ENCODE assay signal across 16 mouse cellular contexts in genomic region chr4:141749557-141749956, GRCm38 (mm10). TPM values are rescaled to one million over a fixed set of nuclear protein-coding genes. Genes with fewer than 3 reads are reported as not detected.
DNase-seq lines count a peak whose midpoint lies in the region; ATAC-seq and TF ChIP-seq lines count a peak whose summit lies in the region.
"Had no signal": no experiment of that assay in that cellular context is flagged by ENCODE, and none has a peak within 500 bp of the region (broad histone marks: within the 10 kb centered on the region; RNA-seq: fewer than 3 reads in every experiment).

No protein-coding gene starts in this region.

- TF ChIP-seq CTCF in liver, embryonic 14.5 days (IDR thresholded peaks at IDR 0.05; ENCODE audit: low read depth): no peak

- peak overlapping the region; percentile 63 for H3K27ac ChIP-seq in heart, embryonic 12.5 days (ENCODE audit: poor library complexity, severe bottlenecking)
- H3K27ac ChIP-seq in liver, embryonic 14.5 days: no peak overlapping the region
- H3K27ac ChIP-seq: embryonic facial prominence, embryonic 12.5 days; forebrain, embryonic 13.5 days; intestine, embryonic 15.5 days; midbrain, embryonic 10.5 days had no signal

- peak; percentile 25 for DNase-seq in ZHBTc4 (ENCODE audit: low read depth, low spot score)
- peak; percentile 76 for DNase-seq in adrenal gland, postnatal 14 days
- no peak for DNase-seq in liver, embryonic 14.5 days (ENCODE audit: low read depth in 3 of 3, low spot score in 3 of 3)
- no peak for DNase-seq in urinary bladder, adult 18-20 months (ENCODE audit: low spot score in 2 of 2)
- DNase-seq in c-Kit-positive CD71-positive TER-119-positive erythroid progenitor cells, embryonic 14.5 days (ENCODE audit: low spot score): no peak
- DNase-seq: cerebellum, adult 9-11 months; kidney, postnatal 36 days; lung, adult 2 months; thymus, postnatal 25 days had no signal

- WGBS in heart, embryonic 12.5 days: 17% methylated on average over 11 of the region's 11 CpGs
- WGBS in liver, embryonic 14.5 days (ENCODE audit: insufficient replicate concordance): 52% methylated on average over 11 of the region's 11 CpGs

- no peak for ATAC-seq in heart, embryonic 12.5 days (ENCODE audit: insufficient number of reproducible peaks, low FRiP score)
- ATAC-seq in liver, embryonic 14.5 days (ENCODE audit: insufficient read depth): no peak
- ATAC-seq in activated CD4-positive, CD25-positive, alpha-beta regulatory T cell, adult 4 months: no peak
- ATAC-seq: forebrain, embryonic 13.5 days; intestine, embryonic 15.5 days; Patski had no signal

- peak overlapping the region; percentile 4; the same call in 1 of the 2 replicates for H3K4me2 ChIP-seq in heart, embryonic 12.5 days
- peak overlapping the region; percentile 15; the same call in 1 of the 2 replicates for H3K4me2 ChIP-seq in liver, embryonic 14.5 days (ENCODE audit: low read depth)
- H3K4me2 ChIP-seq: embryonic facial prominence, embryonic 12.5 days; forebrain, embryonic 13.5 days; intestine, embryonic 15.5 days had no signal

- H3K27me3 ChIP-seq in heart, embryonic 12.5 days (replicated peaks): no peaks in the 10 kb centered on the region
- no peaks in the 10 kb centered on the region for H3K27me3 ChIP-seq in liver, embryonic 14.5 days (ENCODE audit: control insufficient read depth, insufficient read depth, low read length)
- H3K27me3 ChIP-seq: forebrain, embryonic 13.5 days; intestine, embryonic 15.5 days; Patski had no signal

- no peaks in the 10 kb centered on the region for H3K36me3 ChIP-seq in heart, embryonic 12.5 days
- no peaks in the 10 kb centered on the region for H3K36me3 ChIP-seq in liver, embryonic 14.5 days (replicated peaks; ENCODE audit: control insufficient read depth, insufficient read depth, low read depth)
- H3K36me3 ChIP-seq: embryonic facial prominence, embryonic 12.5 days; intestine, embryonic 15.5 days; midbrain, embryonic 10.5 days had no signal

- no peaks in the 10 kb centered on the region for H3K9me3 ChIP-seq in heart, embryonic 12.5 days (replicated peaks)
- H3K9me3 ChIP-seq in liver, embryonic 14.5 days (ENCODE audit: control insufficient read depth, low read length): no peaks in the 10 kb centered on the region
- H3K9me3 ChIP-seq: embryonic facial prominence, embryonic 12.5 days; forebrain, embryonic 13.5 days; intestine, embryonic 15.5 days; midbrain, embryonic 10.5 days had no signal

- peaks cover 25% of the 10 kb centered on the region for H3K4me1 ChIP-seq in heart, embryonic 12.5 days (replicated peaks)
- peaks cover 23 to 34% of the 10 kb centered on the region in 2 experiments for H3K4me1 ChIP-seq in liver, embryonic 14.5 days (replicated peaks; ENCODE audit: control insufficient read depth in 2 of 2, insufficient read depth in 2 of 2, low read length in 1 of 2)
- H3K4me1 ChIP-seq: forebrain, embryonic 13.5 days had no signal

- peak overlapping the region; percentile 33; the same call in 1 of the 2 replicates for H3K9ac ChIP-seq in heart, embryonic 12.5 days
- H3K9ac ChIP-seq in liver, embryonic 14.5 days (replicated peaks): no peak overlapping the region
- H3K9ac ChIP-seq: embryonic facial prominence, embryonic 12.5 days; forebrain, embryonic 13.5 days; intestine, embryonic 15.5 days had no signal

- no peak overlapping the region for H3K4me3 ChIP-seq in heart, embryonic 12.5 days
- no peak overlapping the region for H3K4me3 ChIP-seq in liver, embryonic 14.5 days (ENCODE audit: insufficient read depth in 1 of 2, low read depth in 2 of 2, low read length in 2 of 2)
- H3K4me3 ChIP-seq: embryonic facial prominence, embryonic 12.5 days; forebrain, embryonic 13.5 days; intestine, embryonic 15.5 days; midbrain, embryonic 10.5 days had no signal

- TF ChIP-seq EP300 in liver, embryonic 14.5 days (IDR thresholded peaks at IDR 0.05; ENCODE audit: low read depth): no peak

RNA-seq across cellular contexts. Expression of gene Agmat, which starts 3.1 kb away (rescaled TPM):
- total RNA-seq in adrenal gland, postnatal 14 days (2021): 13.4 and 32.2 TPM in 2 replicates
- 0.92 and 1.3 TPM in 2 replicates for polyA plus RNA-seq in heart, embryonic 12.5 days (2016; fragmentation: Nextera tagmentation; extraction: Ambion mirVana)
- polyA plus RNA-seq in liver, embryonic 14.5 days (2012; rRNA removed): 11.2 and 14.4 TPM in 2 replicates
- polyA plus RNA-seq in liver, embryonic 14.5 days (2014; fragmentation: Nextera tagmentation; extraction: Ambion mirVana): 18.1 and 18.7 TPM in 2 replicates
- polyA plus RNA-seq in activated CD4-positive, CD25-positive, alpha-beta regulatory T cell, adult 4 months (2017; shearing (Covaris generic)): not detected
- polyA plus RNA-seq: embryonic facial prominence, embryonic 12.5 days; forebrain, embryonic 13.5 days; midbrain, embryonic 10.5 days; Patski had no signal

RNA-seq across cellular contexts. Expression of gene Ddi2, which starts 26.3 kb away (rescaled TPM):
- total RNA-seq in adrenal gland, postnatal 14 days (2021): 56.0 and 65.2 TPM in 2 replicates
- polyA plus RNA-seq in heart, embryonic 12.5 days (2016; fragmentation: Nextera tagmentation; extraction: Ambion mirVana): 24.8 and 24.9 TPM in 2 replicates
- 6.7 and 9.5 TPM in 2 replicates for polyA plus RNA-seq in liver, embryonic 14.5 days (2012; rRNA removed)
- polyA plus RNA-seq in liver, embryonic 14.5 days (2014; fragmentation: Nextera tagmentation; extraction: Ambion mirVana): 9.2 and 11.4 TPM in 2 replicates
- 10 to 100 TPM; 14.1 to 15.6 TPM for polyA plus RNA-seq in activated CD4-positive, CD25-positive, alpha-beta regulatory T cell, adult 4 months (2017; shearing (Covaris generic))

RNA-seq across cellular contexts. Expression of gene Dnajc16, which starts 41.2 kb away (rescaled TPM):
- 16.6 and 20.7 TPM in 2 replicates for total RNA-seq in adrenal gland, postnatal 14 days (2021)
- 5.0 and 6.1 TPM in 2 replicates for polyA plus RNA-seq in heart, embryonic 12.5 days (2016; fragmentation: Nextera tagmentation; extraction: Ambion mirVana)
- 2.4 and 2.8 TPM in 2 replicates for polyA plus RNA-seq in liver, embryonic 14.5 days (2012; rRNA removed)
- 1.4 and 1.7 TPM in 2 replicates for polyA plus RNA-seq in liver, embryonic 14.5 days (2014; fragmentation: Nextera tagmentation; extraction: Ambion mirVana)
- polyA plus RNA-seq in activated CD4-positive, CD25-positive, alpha-beta regulatory T cell, adult 4 months (2017; shearing (Covaris generic)): 1 to 10 TPM; 5.1 to 5.4 TPM

RNA-seq across cellular contexts. Expression of gene Casp9, which starts 43.9 kb away (rescaled TPM):
- 15.3 and 17.1 TPM in 2 replicates for total RNA-seq in adrenal gland, postnatal 14 days (2021)
- polyA plus RNA-seq in heart, embryonic 12.5 days (2016; fragmentation: Nextera tagmentation; extraction: Ambion mirVana): 21.1 and 21.6 TPM in 2 replicates
- 7.5 and 7.6 TPM in 2 replicates for polyA plus RNA-seq in liver, embryonic 14.5 days (2012; rRNA removed)
- polyA plus RNA-seq in liver, embryonic 14.5 days (2014; fragmentation: Nextera tagmentation; extraction: Ambion mirVana): 5.8 and 6.5 TPM in 2 replicates
- 1 to 10 TPM; 6.9 to 7.4 TPM for polyA plus RNA-seq in activated CD4-positive, CD25-positive, alpha-beta regulatory T cell, adult 4 months (2017; shearing (Covaris generic))

Comparison
In these comparisons a context has a peak if more than half of its experiments do, and no peak if none do; other contexts are left out.
1. DNase-seq: peak in ZHBTc4 (single experiment) and adrenal gland, postnatal 14 days (single experiment); none in liver, embryonic 14.5 days (0 of 3), urinary bladder, adult 18-20 months (0 of 2) and c-Kit-positive CD71-positive TER-119-positive erythroid progenitor cells, embryonic 14.5 days (single experiment).